Mouse (Mus musculus): ENCODE measurements around the gene Magi2.

DNA sequence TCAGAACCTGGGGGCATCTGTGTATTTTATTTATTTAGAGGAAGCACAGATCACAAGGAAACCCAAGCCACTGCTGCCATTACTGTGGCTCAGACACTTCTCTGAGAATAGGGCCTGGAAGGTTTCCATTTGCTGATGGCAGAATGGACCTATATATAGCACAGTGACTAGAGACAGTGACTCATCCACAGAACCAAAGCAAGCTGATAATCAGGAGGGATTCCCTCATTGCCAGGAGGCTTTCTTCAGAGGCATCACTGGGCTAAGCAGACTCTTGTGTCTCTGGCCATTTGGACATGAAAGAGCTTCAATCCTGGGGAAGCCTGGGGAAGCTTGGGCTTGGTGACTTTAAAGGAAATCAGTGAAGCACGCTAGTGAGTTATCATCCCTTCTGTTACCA lies 1445.0 kb downstream of the Magi2 start:
- TF ChIP-seq MAX (IDR thresholded peaks at IDR 0.05; ENCODE audit: low read depth) (no peak), TCF12 (IDR thresholded peaks at IDR 0.05; ENCODE audit: insufficient read depth, poor library complexity, severe bottlenecking) (no peak), POLR2A (IDR thresholded peaks at IDR 0.05; ENCODE audit: insufficient read length, low read depth) (no peak), E2F4 (IDR thresholded peaks at IDR 0.05; ENCODE audit: insufficient read depth) (no peak), USF1 (IDR thresholded peaks at IDR 0.05; ENCODE audit: low read depth) (no peak), MYOD1 (IDR thresholded peaks at IDR 0.05; ENCODE audit: control insufficient read depth in 1 of 3, insufficient read length in 2 of 3, low read depth in 2 of 3) (no peak), POLR2AphosphoS2 (IDR thresholded peaks at IDR 0.05; ENCODE audit: insufficient read length, low read depth) (no peak), SRF (IDR thresholded peaks at IDR 0.05; ENCODE audit: control insufficient read depth, insufficient read length, low read depth) (no peak), CEBPB (IDR thresholded peaks at IDR 0.05; ENCODE audit: insufficient read depth, poor library complexity, severe bottlenecking) (no peak), REST (IDR thresholded peaks at IDR 0.05; ENCODE audit: insufficient read depth, insufficient read length) (no peak), MYOG (IDR thresholded peaks at IDR 0.05; ENCODE audit: control insufficient read depth in 1 of 3, insufficient read depth in 1 of 3, insufficient read length in 2 of 3, low read depth in 2 of 3) (no peak)

All from myocyte (in vitro differentiated cells).